Mouse (Mus musculus): ENCODE measurements at regions not wholly inside any gene's neighbourhood (a gene's known extent, or its start where the extent isn't known, plus 50 kb on each side); places are given as distances from the start of the nearest gene placed in this dataset.

- Histone ChIP-seq H3K9me3 (no peaks in the 10 kb centered on the region), H3K4me2 (no peak overlapping the region), H3K36me3 (no peaks in the 10 kb centered on the region), H3K9ac (no peak overlapping the region), H3K27me3 (no peaks in the 10 kb centered on the region), H3K27ac (no peak overlapping the region), H3K4me3 (no peak overlapping the region), H3K4me1 (no peaks in the 10 kb centered on the region)
- 71% methylated on average over 3 of the region's 3 CpGs for WGBS
- ATAC-seq (ENCODE audit: insufficient number of reproducible peaks, insufficient read depth, low FRiP score, low TSS enrichment, low read depth): no peak
Observed at GRCm38 (mm10) chr6:61078559-61078958, 101.6 kb upstream of the Ccser1 start.

GRCm38 (mm10) chr6:61080661-61081060 lies 99.5 kb upstream of the Ccser1 start:
- no peak overlapping the region for H3K27ac ChIP-seq
- no peak overlapping the region for H3K4me2 ChIP-seq
- no peaks in the 10 kb centered on the region for H3K4me1 ChIP-seq
- H3K9me3 ChIP-seq: no peaks in the 10 kb centered on the region
- no peak overlapping the region for H3K9ac ChIP-seq
- no peak overlapping the region for H3K4me3 ChIP-seq
- ATAC-seq (ENCODE audit: insufficient number of reproducible peaks, insufficient read depth, low FRiP score, low TSS enrichment, low read depth): no peak
- 64% methylated on average over 5 of the region's 5 CpGs for WGBS
- no peaks in the 10 kb centered on the region for H3K36me3 ChIP-seq
- H3K27me3 ChIP-seq: no peaks in the 10 kb centered on the region

- no peak for ATAC-seq (ENCODE audit: insufficient number of reproducible peaks, insufficient read depth, low FRiP score, low TSS enrichment, low read depth)
- Histone ChIP-seq H3K4me2 (no peak overlapping the region), H3K4me3 (no peak overlapping the region), H3K27me3 (no peaks in the 10 kb centered on the region), H3K27ac (no peak overlapping the region), H3K9me3 (no peaks in the 10 kb centered on the region), H3K4me1 (no peaks in the 10 kb centered on the region), H3K36me3 (no peaks in the 10 kb centered on the region), H3K9ac (no peak overlapping the region)
- WGBS: 85% methylated on average over 3 of the region's 3 CpGs
Observed at GRCm38 (mm10) chr6:61083346-61083745, 96.8 kb upstream of the Ccser1 start.

GRCm38 (mm10) chr6:61099348-61099981 lies 80.7 kb upstream of the Ccser1 start:
- 79% methylated on average over 9 of the region's 9 CpGs for WGBS
- Histone ChIP-seq H3K27me3 (no peaks in the 10 kb centered on the region), H3K27ac (no peak overlapping the region), H3K4me3 (no peak overlapping the region), H3K9ac (no peak overlapping the region), H3K36me3 (no peaks in the 10 kb centered on the region), H3K4me1 (peaks cover 3% of the 10 kb centered on the region; the same call in 1 of the 2 replicates), H3K9me3 (no peaks in the 10 kb centered on the region), H3K4me2 (no peak overlapping the region)
- no peak for ATAC-seq (ENCODE audit: insufficient number of reproducible peaks, insufficient read depth, low FRiP score, low TSS enrichment, low read depth)

- Histone ChIP-seq H3K27ac (no peak overlapping the region), H3K4me2 (no peak overlapping the region), H3K4me3 (no peak overlapping the region), H3K36me3 (no peaks in the 10 kb centered on the region), H3K9me3 (no peaks in the 10 kb centered on the region), H3K9ac (no peak overlapping the region), H3K27me3 (no peaks in the 10 kb centered on the region), H3K4me1 (peaks cover 3% of the 10 kb centered on the region; the same call in 1 of the 2 replicates)
- ATAC-seq (ENCODE audit: insufficient number of reproducible peaks, insufficient read depth, low FRiP score, low TSS enrichment, low read depth): no peak
- 51% methylated on average over 3 of the region's 3 CpGs for WGBS
Observed at GRCm38 (mm10) chr6:61099982-61100365, 80.2 kb upstream of the Ccser1 start.

- H3K9me3 ChIP-seq: no peaks in the 10 kb centered on the region
- H3K4me1 ChIP-seq: peaks cover 3% of the 10 kb centered on the region; the same call in 1 of the 2 replicates
- no peak overlapping the region for H3K9ac ChIP-seq
- H3K36me3 ChIP-seq: no peaks in the 10 kb centered on the region
- H3K4me3 ChIP-seq: no peak overlapping the region
- H3K27me3 ChIP-seq: no peaks in the 10 kb centered on the region
- H3K27ac ChIP-seq: no peak overlapping the region
- H3K4me2 ChIP-seq: no peak overlapping the region
- no peak for ATAC-seq (ENCODE audit: insufficient number of reproducible peaks, insufficient read depth, low FRiP score, low TSS enrichment, low read depth)
- WGBS: 73% methylated on average over 6 of the region's 6 CpGs
Observed at GRCm38 (mm10) chr6:61101972-61102371, 78.2 kb upstream of the Ccser1 start.

- no peak overlapping the region for H3K4me3 ChIP-seq
- peaks cover 3% of the 10 kb centered on the region; the same call in 1 of the 2 replicates for H3K4me1 ChIP-seq
- H3K27ac ChIP-seq: no peak overlapping the region
- H3K4me2 ChIP-seq: no peak overlapping the region
- ATAC-seq (ENCODE audit: insufficient number of reproducible peaks, insufficient read depth, low FRiP score, low TSS enrichment, low read depth): no peak
- no peaks in the 10 kb centered on the region for H3K36me3 ChIP-seq
- no peaks in the 10 kb centered on the region for H3K9me3 ChIP-seq
- 18% methylated on average over 4 of the region's 4 CpGs for WGBS
- H3K9ac ChIP-seq: no peak overlapping the region
- no peaks in the 10 kb centered on the region for H3K27me3 ChIP-seq
Observed at GRCm38 (mm10) chr6:61103459-61104234, 76.5 kb upstream of the Ccser1 start.

- H3K27ac ChIP-seq: no peak overlapping the region
- H3K27me3 ChIP-seq: no peaks in the 10 kb centered on the region
- H3K9me3 ChIP-seq: no peaks in the 10 kb centered on the region
- H3K4me2 ChIP-seq: no peak overlapping the region
- no peaks in the 10 kb centered on the region for H3K36me3 ChIP-seq
- no peaks in the 10 kb centered on the region for H3K4me1 ChIP-seq
- ATAC-seq (ENCODE audit: insufficient number of reproducible peaks, insufficient read depth, low FRiP score, low TSS enrichment, low read depth): no peak
- H3K9ac ChIP-seq: no peak overlapping the region
- H3K4me3 ChIP-seq: no peak overlapping the region
- 49% methylated on average over 1 of the region's 1 CpGs for WGBS
Observed at GRCm38 (mm10) chr6:61115250-61115649, 64.9 kb upstream of the Ccser1 start.

GRCm38 (mm10) chr6:61119590-61119989 lies 60.5 kb upstream of the Ccser1 start:
- no peak for ATAC-seq (ENCODE audit: insufficient number of reproducible peaks, insufficient read depth, low FRiP score, low TSS enrichment, low read depth)
- WGBS: 47% methylated on average over 2 of the region's 2 CpGs
- Histone ChIP-seq H3K9me3 (no peaks in the 10 kb centered on the region), H3K27me3 (no peaks in the 10 kb centered on the region), H3K27ac (no peak overlapping the region), H3K9ac (no peak overlapping the region), H3K4me1 (no peaks in the 10 kb centered on the region), H3K4me2 (no peak overlapping the region), H3K36me3 (no peaks in the 10 kb centered on the region), H3K4me3 (no peak overlapping the region)

- Histone ChIP-seq H3K4me2 (no peak overlapping the region), H3K36me3 (no peaks in the 10 kb centered on the region), H3K27me3 (no peaks in the 10 kb centered on the region), H3K9me3 (no peaks in the 10 kb centered on the region), H3K4me3 (no peak overlapping the region), H3K27ac (no peak overlapping the region), H3K9ac (no peak overlapping the region), H3K4me1 (no peaks in the 10 kb centered on the region)
- WGBS: 38% methylated on average over 3 of the region's 3 CpGs
- no peak for ATAC-seq (ENCODE audit: insufficient number of reproducible peaks, insufficient read depth, low FRiP score, low TSS enrichment, low read depth)
Observed at GRCm38 (mm10) chr6:61125431-61125830, 54.7 kb upstream of the Ccser1 start.

GRCm38 (mm10) chr6:61127238-61127637 lies 52.9 kb upstream of the Ccser1 start:
- H3K4me3 ChIP-seq: no peak overlapping the region
- H3K27me3 ChIP-seq: no peaks in the 10 kb centered on the region
- no peak for ATAC-seq (ENCODE audit: insufficient number of reproducible peaks, insufficient read depth, low FRiP score, low TSS enrichment, low read depth)
- no peaks in the 10 kb centered on the region for H3K4me1 ChIP-seq
- H3K9me3 ChIP-seq: no peaks in the 10 kb centered on the region
- 63% methylated on average over 1 of the region's 1 CpGs for WGBS
- no peak overlapping the region for H3K9ac ChIP-seq
- H3K27ac ChIP-seq: no peak overlapping the region
- no peak overlapping the region for H3K4me2 ChIP-seq
- no peaks in the 10 kb centered on the region for H3K36me3 ChIP-seq

GRCm38 (mm10) chr6:61128211-61128610 lies 51.9 kb upstream of the Ccser1 start:
- Histone ChIP-seq H3K9ac (no peak overlapping the region), H3K4me1 (no peaks in the 10 kb centered on the region), H3K4me2 (no peak overlapping the region), H3K27me3 (no peaks in the 10 kb centered on the region), H3K36me3 (no peaks in the 10 kb centered on the region), H3K9me3 (no peaks in the 10 kb centered on the region), H3K4me3 (no peak overlapping the region), H3K27ac (no peak overlapping the region)
- ATAC-seq (ENCODE audit: insufficient number of reproducible peaks, insufficient read depth, low FRiP score, low TSS enrichment, low read depth): no peak
- 67% methylated on average over 1 of the region's 1 CpGs for WGBS
